Mouse (Mus musculus) G1E (cell line): ENCODE measurements at regions not wholly inside any gene's neighbourhood (a gene's known extent, or its start where the extent isn't known, plus 50 kb on each side); places are given as distances from the start of the nearest gene placed in this dataset.

ENCODE experiments used
- CTCF ChIP-seq: IDR thresholded peaks from 2 replicates; pipeline ENCODE4 v1.5.1; 2012; ENCODE audit warnings: low read depth, low read length, inconsistent platforms, mixed read lengths
- GATA1 ChIP-seq: IDR thresholded peaks from 2 replicates; pipeline ENCODE4 v1.6.1; 2012; ENCODE audit warnings: borderline replicate concordance, low read length, inconsistent platforms, mixed read lengths
- TAL1 ChIP-seq: conservative IDR thresholded peaks from 2 replicates; pipeline ENCODE4 v1.6.1; 2012; ENCODE audit warnings: low read depth, low read length, inconsistent platforms, mixed read lengths

GRCm38 (mm10) chr2:8781152-8781935 is 1099.7 kb upstream of the 4930412O13Rik start:
- TF ChIP-seq TAL1: no peak
- TF ChIP-seq CTCF: no peak
- no peak for TF ChIP-seq GATA1
